Comparison of ENCODE assay signal across 18 mouse cellular contexts in the genomic region with DNA sequence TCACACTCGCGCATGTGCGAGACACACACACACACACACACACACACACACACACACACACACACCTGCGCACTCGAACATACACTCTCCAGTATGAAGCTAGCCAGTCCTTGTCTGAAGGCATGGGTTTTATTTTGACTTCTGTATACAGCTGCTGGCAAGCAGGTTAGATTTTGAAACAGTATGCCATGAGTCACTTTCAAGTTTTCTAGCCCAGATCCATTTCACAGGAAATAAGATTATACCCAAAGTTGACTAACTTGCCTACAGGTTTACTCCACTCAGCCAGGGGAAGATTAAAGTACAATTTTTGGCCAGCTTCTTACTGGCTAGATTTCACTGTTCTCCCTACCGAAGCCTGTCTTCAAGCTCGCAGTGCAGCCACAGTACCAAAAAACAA.
DNase-seq lines count a peak whose midpoint lies in the region; TF ChIP-seq lines count a peak whose summit lies in the region.
"Had no signal": no experiment of that assay in that cellular context is flagged by ENCODE, and none has a peak within 500 bp of the region (broad histone marks: within the 10 kb centered on the region; RNA-seq: fewer than 3 reads in every experiment).

No protein-coding gene starts in this region.

- H3K27me3 ChIP-seq in thymus, adult 2 months (ENCODE audit: control insufficient read depth, insufficient read depth, low read length), result no peaks in the 10 kb centered on the region
- H3K27me3 ChIP-seq in limb, embryonic 10.5 days (ENCODE audit: low read depth, poor library complexity, severe bottlenecking), result no peaks in the 10 kb centered on the region
- H3K27me3 ChIP-seq: forebrain, embryonic 15.5 days had no signal

- peak overlapping the region; percentile 92 for H3K27ac ChIP-seq in thymus, adult 2 months (ENCODE audit: control insufficient read depth, insufficient read depth, low read length)
- H3K27ac ChIP-seq in limb, embryonic 10.5 days, result no peak overlapping the region
- H3K27ac ChIP-seq: embryonic facial prominence, embryonic 10.5 days; forebrain, embryonic 15.5 days; heart, embryonic 10.5 days; hindbrain, embryonic 10.5 days; hindbrain, embryonic 14.5 days had no signal

- H3K4me3 ChIP-seq in thymus, adult 2 months (ENCODE audit: control insufficient read depth, insufficient read depth, low read length), result no peak overlapping the region
- no peak overlapping the region for H3K4me3 ChIP-seq in limb, embryonic 10.5 days
- H3K4me3 ChIP-seq: embryonic facial prominence, embryonic 10.5 days; forebrain, embryonic 15.5 days; heart, embryonic 10.5 days; hindbrain, embryonic 10.5 days had no signal

- DNase-seq in thymus, adult 2 months, result no peak
- no peak for DNase-seq in thymus, postnatal 14 days
- peak; percentile 34 for DNase-seq in fat pad, adult 2 months (ENCODE audit: extremely low read depth, low read depth, low spot score)
- peak; percentile 27 for DNase-seq in limb, embryonic 10.5 days (ENCODE audit: low spot score)
- DNase-seq in adrenal gland, adult (ENCODE audit: inconsistent age in 2 of 2, low spot score in 1 of 2), result no peak
- no peak for DNase-seq in heart, postnatal 14 days
- DNase-seq: adrenal gland, postnatal 10 days; B cell, adult 2 months; cerebellum, adult 11 months; cerebellum, adult 9-11 months; gastrocnemius, postnatal 36 days; heart, adult 18-20 months; heart, postnatal 10 days had no signal

- WGBS in thymus, adult 2 months, result 98% methylated on average over 7 of the region's 7 CpGs
- 98% methylated on average over 7 of the region's 7 CpGs for whole genome bisulfite sequencing in limb, embryonic 10.5 days

- intact Hi-C loops in heart, postnatal 14 days (cut with DNase I), result no loop called here

- peaks cover 44% of the 10 kb centered on the region for H3K4me1 ChIP-seq in thymus, adult 2 months (replicated peaks; ENCODE audit: control insufficient read depth, insufficient read depth, low read length)
- H3K4me1 ChIP-seq in limb, embryonic 10.5 days, result no peaks in the 10 kb centered on the region
- H3K4me1 ChIP-seq: embryonic facial prominence, embryonic 10.5 days; forebrain, embryonic 15.5 days; heart, embryonic 10.5 days; hindbrain, embryonic 10.5 days had no signal

- no peak for TF ChIP-seq CTCF in thymus, adult 2 months (IDR thresholded peaks at IDR 0.05; ENCODE audit: borderline replicate concordance, control insufficient read depth, extremely low read depth, insufficient read depth, low read length, poor library complexity)

- H3K36me3 ChIP-seq in thymus, adult 2 months (ENCODE audit: control insufficient read depth, insufficient read depth, low read length), result peaks cover under 1% of the 10 kb centered on the region; the same call in 1 of the 2 replicates
- H3K36me3 ChIP-seq in limb, embryonic 10.5 days, result peaks cover 13% of the 10 kb centered on the region
- H3K36me3 ChIP-seq: forebrain, embryonic 15.5 days had no signal

- no peaks in the 10 kb centered on the region for H3K9me3 ChIP-seq in limb, embryonic 10.5 days (replicated peaks)
- H3K9me3 ChIP-seq: embryonic facial prominence, embryonic 10.5 days; forebrain, embryonic 15.5 days; heart, embryonic 10.5 days; hindbrain, embryonic 10.5 days had no signal

- no peak for TF ChIP-seq POLR2A in thymus, adult 2 months (IDR thresholded peaks at IDR 0.05; ENCODE audit: control insufficient read depth, extremely low read depth, insufficient read depth, low read length, poor library complexity)

Comparison
In these comparisons a context has a peak if more than half of its experiments do, and no peak if none do; other contexts are left out.
1. DNase-seq: peak in fat pad, adult 2 months (single experiment) and limb, embryonic 10.5 days (single experiment); none in thymus, adult 2 months (single experiment), thymus, postnatal 14 days (single experiment), adrenal gland, adult (0 of 2) and heart, postnatal 14 days (0 of 2).